Mouse (Mus musculus) c-Kit-positive CD71-positive TER-119-positive erythroid progenitor cells, embryonic 14.5 days (primary cell): ENCODE measurements around the gene Gm17581.
"Not testable (repeated sequence)": the region's sequence is repeated elsewhere in the genome, so short reads cannot be mapped to it uniquely, and the experiment has no call there.

Experiments used
- DNase-seq: peaks from one replicate; pipeline ENCODE4 v3.0.0-alpha.2; 2013; ENCODE audit warnings: low spot score

Gene Gm17581

DNA sequence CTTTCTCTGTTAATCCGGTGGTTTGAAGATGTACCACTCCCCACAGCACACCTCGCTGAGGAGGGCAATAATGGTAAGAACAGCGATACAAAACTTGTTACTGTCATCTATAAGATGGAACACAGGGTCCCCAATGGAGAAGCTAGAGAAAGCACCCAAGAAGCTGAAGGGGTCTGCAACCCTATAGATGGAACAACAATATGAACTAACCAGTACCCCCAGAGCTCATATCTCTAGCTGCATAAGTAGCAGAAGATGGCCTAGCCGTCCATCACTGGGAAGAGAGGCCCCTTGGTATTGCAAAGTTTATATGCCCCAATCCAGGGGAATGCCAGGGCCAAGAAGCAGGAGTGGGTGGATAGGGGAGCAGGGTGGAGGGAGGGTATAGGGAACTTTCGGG, at the start of gene Gm17581:
Gm17581 (minus strand) TSS at position 101 of the 400 bp plus-strand sequence.
- DNase-seq, result not testable (repeated sequence)

DNA sequence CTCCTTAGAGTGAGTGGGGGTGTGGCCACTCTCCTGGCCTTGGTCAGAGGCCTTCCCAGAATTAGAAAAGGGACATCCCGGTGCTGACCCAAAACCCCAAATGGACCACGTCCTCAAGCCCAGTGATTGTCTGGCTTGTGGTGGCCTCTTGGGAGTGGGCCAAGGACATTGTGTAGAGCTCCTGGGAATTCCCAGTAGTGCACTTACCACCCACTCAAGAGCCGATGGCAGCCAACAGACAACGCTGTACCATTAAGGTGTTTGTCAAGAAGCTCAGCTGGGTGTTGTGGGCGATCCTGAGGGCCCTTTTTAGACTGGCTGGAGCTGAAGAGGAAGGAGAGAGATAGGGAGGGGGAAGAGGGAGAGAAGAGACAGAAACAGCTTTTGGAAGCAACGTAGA, 48.9 kb upstream of the Gm17581 start:
- DNase-seq, result no peak

DNA sequence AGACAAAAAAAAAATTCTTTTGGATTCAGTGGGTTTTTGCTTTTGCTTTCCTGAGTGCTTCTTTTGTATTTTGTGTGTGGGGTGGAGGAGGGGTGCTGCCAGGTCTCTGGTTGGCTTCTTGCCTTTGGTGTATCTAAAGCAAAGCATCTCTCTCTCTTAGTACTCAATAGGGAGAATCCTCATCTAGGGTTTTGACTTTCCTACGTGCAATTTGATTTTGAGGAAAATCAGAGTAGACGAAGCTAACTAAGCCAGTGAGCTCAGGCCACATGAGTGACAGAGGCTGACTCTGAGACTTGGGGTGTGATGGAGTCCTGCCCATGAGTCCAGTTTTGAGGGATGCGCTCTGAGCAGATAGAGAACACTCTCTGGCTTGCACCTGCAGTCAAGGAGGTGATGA, 43.8 kb upstream of the Gm17581 start:
- DNase-seq, result no peak

DNA sequence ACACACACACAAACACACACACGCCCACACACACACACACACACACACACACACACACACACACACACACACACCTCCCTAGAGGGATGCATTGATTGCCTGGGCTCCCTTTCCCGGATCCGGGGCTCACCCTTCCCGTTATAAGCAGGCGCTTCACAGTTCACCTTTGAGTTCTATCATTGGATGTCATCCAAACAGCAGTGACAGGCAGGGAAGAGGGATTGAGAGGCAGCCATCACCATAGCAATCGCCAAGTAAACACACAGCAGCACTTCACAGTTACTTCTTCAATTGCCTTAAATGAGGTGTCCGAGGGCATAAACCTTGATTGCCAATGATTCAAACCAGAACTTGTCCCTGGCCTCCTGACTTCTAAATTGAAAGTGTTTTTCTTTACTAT, 43.4 kb upstream of the Gm17581 start:
- DNase-seq, result no peak

DNA sequence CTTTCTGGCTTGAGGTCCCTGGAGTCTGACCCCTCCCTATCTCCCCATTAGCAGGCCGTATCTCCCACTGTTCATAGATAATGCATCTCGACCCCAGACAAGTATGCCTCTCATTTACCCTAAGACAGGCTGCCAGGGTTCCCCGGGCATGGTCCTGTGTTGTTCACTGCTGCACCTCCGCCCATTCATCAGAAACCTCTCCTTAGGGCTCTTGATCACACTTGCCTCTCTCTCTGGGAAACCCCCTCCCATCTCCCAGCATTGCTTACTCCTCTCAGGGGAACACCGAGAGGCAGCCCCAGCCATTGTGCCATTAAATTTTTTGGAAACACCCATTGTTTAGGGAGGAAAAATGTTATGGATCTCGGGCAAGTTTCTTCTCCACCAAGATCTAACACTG, 42.3 kb upstream of the Gm17581 start:
- no peak for DNase-seq

DNA sequence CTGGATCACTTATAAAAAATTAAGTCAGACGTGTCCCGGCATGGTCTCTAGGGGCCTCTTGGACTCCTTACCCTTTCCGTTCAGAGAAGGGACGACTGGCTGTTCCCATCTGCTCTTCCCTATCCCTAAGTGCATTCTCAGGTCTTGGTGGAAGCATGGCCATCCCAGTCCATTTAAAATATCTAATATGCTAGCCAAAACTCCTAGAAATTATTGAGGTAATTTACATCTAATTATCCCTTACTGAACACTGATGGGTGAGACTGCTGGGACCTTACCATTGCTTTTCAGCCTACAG, 42.0 kb upstream of the Gm17581 start:
- DNase-seq, result no peak

DNA sequence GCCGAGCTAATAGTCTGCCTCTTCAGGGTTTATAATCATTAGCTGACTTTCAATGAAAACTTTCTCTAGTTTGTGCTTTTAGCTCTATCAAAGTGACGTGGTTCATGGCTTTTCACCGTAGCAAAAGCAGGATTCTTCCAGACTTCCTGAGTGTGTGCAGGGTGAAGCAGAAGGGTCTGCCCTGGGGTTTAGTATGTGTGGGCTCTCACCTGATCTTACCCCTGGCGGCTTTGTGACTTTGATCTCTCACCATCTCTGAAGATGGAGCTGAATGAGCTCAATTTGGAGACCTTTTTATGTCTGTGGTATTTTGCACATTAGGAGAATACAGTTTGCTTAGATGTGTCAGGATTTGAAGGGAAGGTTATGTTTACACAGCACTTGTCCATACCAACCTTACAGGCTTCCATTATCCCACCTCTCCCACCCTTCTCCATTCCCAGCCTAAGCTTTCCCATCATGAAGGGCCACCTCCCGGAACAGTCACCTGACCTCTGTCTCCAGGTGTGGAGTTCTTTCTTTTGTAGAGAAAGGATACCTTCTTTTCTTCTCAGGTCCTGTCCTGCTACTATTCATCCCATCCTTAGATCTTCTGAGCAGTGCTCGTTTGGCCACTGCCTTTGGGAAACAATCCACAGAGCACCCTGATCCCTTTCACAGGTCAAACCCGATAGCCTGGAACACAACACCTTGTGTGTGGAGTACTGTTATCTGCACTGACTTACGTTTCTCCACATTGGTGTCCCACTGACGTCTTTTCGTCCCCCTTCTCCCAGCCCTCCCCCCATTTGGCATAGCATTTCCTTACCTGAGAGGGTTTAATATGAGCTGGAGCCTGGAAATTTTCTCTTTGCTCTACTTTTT, 41.4 kb upstream of the Gm17581 start:
- DNase-seq, result no peak

DNA sequence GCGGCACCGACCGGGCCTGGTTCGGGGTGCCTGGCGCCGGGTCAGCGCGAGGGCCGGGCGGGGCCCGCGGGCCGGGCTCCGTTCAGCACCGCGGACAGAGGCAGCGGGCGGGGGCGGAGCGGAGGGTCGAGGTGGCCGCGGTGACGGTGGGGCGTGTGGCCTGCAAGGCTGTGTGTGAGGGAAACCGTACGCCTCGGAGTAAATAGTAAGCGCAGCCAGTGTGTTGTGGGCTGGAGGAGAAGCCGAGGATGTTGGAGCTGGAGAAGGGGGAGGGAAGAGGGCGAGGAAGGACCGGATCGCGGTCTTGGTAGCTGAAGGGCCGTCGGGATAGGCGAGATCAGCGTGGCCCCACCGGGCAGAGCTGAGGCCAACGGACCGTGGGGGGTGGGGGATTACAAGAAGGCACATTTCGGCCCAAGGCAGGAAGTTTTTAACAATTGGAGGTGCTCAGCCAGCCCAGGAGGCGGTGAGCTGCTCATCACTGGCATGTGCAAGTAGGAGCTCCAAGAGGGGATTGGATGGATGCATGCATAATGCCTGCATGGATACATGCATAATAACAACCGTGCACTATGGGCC, 40.1 kb upstream of the Gm17581 start:
- peak; percentile 11 for DNase-seq

DNA sequence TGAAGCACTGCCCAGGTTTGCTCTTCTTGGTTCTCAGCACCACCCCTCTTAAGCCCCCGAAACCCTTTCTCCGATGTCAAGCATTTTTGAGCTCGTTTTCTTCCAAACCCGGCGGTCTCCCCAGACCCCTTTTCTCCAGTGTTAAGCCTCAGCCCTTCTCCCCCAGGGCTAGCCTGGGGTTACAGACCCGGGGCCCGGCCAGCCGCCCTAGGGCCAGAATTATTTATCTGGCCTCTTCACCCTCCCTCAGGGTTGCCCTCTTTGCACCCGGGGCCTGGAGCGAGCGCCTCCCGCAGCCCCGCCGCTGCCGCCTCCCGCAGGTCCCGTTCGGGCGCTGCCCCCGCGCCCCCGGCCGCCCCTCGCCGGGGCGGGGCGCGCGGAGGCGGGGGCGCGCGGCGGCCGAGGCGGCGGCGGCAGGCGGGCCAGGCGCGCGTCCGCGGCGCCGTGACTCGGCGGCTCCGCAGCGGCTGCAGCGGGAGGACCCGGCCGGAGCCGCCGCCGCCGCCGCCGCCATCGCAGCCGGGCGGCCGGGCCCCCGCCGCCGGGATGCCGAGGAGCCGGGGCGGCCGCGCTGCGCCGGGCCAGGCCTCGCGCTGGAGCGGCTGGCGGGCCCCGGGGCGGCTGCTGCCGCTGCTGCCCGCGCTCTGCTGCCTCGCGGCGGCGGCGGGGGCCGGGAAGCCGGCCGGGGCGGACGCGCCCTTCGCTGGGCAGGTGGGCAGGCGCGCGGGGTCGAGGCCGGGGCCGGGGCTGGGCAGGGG, 39.4 kb upstream of the Gm17581 start, which contains the start of gene Mmp24:
Mmp24 (plus strand) TSS at position 416 of the 758 bp plus-strand sequence.
- no peak for DNase-seq

DNA sequence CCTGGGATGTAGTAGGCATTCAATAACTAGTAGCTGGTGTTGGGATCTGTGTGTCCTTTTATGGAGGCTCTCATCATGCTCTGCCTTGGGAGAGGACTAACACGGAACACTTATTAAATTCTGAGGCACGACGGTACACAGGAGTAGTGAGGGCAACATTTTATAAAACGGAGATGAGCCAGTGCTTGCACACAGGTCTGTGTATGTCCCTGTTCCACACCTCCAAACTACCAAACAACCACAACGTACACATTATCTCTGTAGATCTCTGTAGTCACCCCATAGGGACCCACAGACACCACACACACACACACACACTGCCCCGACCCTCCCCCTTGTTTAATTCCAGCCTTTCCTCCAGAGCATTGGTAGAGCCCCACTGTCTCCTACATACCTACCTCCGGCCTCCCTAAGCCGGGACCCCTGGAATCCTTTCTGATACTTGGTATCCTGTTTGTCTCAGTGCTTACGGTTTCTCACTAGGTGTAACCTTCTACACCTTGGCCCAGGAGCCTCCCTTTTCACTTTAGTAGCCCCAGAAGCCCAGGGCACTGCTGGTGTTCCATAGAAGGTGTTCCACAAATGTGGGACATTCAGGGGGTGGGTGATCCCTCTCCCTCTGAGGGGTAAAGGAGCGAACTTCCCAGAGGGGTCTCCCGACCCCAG, 38.7 kb upstream of the Gm17581 start:
- DNase-seq, result no peak

DNA sequence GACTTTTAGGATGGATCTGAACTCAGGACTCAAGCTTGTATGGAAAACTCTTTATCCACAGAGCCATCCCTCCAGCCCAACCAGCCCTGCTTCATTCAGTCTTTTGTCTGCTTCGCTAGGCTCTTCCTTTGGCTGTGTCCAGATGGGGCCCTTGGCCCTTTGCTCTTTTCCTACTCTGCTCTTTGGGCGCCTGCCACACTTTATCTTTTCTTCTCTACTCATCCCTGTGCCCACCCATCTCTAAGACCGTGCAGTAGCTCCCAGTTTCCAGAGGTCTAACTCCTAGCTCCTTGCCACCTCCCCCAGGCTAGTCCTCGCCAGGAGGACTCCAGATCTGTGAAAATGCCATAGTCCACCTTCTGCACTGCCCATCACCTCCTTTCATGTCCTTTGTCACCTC, 38.0 kb upstream of the Gm17581 start:
- no peak for DNase-seq

DNA sequence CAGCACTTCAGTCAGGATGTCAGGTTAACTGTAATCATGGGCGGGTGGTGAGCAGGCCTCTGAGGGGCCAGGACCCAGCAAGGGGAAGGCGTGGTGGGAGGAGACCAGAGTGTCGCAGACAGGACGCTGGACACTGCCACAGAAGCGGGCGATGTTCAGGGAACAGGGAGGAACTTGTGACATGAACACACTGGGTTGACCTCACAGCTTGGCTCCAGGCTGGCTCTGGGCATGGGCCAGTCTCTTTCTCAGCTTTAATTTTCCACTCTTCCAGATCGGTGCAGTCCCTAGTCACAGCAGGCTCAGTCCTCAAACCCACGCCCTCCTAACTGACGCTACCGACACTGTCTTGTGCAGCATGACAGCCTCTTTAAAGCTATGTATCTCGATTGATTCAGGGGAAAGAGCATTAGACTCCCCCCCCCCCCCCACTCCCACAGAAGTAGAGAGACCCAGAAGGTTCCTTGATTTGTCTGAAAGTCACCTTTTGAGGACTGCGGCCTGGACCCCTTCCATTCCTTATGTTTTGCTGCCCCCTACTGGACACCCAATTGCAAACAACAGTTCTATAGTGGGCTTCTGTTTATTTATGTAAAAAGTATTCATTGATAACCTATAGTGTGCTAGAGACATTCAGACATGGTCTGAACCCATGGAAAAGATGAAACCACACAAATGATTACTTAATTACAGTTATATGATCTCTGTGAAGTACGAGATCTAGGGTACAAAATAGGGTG, 29.2 kb upstream of the Gm17581 start:
- peak; percentile 74 for DNase-seq

DNA sequence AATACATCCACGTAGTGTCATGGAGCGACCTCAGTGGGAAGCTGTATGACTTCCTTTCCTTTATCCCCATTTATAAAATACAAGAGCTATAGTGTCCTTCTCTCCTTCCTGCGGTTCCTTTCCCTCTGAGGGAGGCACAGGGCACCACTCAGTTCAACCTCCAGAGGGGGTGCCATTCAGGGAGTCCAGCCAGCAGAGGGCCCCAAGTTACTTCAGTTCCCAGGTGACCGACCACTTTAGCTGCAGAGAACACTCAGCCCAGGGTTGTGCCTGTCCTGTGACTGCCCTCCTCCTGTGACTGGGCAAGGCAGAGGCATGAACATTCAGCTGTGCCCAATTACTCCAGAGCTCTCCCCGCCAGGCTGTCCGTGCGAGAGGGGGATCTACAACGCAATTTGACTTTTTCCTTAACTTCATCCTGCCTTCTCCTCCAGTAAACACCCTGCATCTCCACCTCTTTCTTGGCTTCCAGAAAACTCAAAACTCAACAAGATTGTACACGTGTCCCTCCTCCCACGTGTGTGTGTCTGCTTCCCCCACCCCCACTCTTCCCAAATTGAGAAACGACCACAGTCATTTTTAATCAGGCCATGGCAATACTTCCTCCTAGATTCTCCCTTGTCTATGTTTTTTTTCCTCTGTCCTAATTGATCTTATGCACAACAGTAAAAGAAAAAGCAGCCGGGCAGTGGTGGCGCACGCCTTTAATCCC, 21.3 kb upstream of the Gm17581 start:
- no peak for DNase-seq

DNA sequence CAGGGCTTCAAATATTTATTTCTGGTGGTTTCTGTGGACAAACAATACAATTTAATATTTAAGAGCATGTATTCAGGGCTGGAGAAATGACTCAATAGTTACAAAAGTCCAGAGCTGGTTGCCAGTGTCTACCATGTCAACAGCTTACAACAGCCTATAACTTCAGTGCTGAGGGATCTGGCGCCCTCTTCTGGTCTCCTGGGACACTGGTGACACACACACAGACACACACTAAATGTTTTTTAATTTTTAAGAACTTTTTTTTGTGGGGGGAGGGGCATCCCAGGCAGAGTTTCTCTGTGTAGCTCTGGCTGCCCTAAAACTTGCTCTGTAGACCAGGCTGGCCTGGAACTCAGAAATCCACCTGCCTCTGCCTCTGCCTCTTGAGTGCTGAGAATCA, 20.1 kb upstream of the Gm17581 start:
- DNase-seq, result peak; percentile 56

DNA sequence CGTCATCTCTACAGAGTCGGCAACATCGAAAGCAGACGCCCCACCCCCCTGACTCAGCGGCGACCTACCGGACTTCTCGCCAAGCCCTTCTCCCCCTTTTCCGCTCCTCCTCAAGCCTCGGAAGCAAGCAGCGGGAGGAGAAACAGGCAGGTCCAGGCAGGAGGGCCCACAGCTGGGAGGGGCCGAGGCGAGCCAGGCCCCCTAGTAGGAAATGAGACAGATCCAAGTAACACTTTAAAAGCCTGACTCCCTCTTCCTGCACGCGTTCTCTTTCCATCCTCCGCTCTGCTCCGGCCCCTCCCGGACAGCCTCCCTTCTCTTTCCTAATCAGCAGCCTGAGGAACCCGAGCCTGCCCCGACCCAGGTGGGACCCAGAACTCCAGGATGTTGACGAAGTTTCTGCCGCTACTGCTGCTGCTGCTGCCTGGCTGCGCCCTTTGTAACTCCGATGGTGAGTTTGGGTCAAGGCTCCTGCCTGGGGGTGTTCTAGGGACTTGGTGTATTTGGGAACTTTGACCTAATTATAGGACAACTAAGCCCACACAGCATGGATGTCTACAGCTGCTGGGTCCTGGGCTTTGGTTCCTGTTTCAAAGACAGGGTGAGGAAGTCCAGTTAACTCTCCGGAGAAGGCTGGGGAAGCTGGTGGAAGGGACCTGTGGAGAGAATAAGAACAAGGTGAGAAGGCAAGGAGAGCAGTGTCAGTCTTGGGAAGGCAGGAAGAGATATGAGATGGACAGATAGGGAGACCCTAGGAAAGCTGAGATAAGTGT, 15.5 kb upstream of the Gm17581 start, which contains the start of gene Procr:
Procr (plus strand) TSS at position 104 of the 773 bp plus-strand sequence.
- no peak for DNase-seq

DNA sequence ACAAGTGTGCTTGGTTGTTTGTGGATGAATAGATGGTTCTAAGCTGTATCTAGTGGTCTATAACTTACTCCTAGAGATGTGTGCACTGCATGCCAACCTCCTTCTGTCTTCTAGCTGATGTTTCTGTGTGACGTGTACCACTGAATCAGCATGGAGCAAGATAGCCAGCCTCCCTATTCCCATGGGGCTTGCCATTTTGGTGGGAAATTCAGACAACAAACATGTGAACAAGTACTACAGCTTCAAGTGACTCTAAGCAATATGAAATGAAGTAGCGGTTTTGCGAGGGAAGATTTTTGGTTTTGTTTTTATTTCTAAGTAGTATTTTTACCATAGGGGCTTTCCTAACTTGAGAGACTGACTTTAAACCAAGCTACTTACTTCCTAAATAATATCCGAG, 13.7 kb upstream of the Gm17581 start:
- DNase-seq, result no peak

DNA sequence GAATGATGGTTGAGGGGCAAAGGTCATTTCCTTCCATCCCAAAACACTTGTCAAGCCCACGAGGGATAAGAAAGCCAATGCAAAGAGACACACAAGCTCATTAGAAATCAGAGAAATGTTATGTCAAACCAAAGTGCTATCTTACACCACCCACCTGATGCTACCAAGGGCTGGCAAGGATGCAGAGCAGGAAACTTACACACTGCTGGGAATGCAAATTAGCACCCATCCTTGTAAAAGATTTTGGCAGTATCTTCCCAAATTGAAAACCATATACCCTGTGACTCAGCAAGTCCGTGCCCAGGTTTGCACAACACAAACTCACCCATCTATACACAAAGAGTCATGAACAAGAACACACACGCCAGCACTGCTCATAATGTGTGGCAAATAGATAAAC, 9.8 kb upstream of the Gm17581 start:
- DNase-seq, result no peak

DNA sequence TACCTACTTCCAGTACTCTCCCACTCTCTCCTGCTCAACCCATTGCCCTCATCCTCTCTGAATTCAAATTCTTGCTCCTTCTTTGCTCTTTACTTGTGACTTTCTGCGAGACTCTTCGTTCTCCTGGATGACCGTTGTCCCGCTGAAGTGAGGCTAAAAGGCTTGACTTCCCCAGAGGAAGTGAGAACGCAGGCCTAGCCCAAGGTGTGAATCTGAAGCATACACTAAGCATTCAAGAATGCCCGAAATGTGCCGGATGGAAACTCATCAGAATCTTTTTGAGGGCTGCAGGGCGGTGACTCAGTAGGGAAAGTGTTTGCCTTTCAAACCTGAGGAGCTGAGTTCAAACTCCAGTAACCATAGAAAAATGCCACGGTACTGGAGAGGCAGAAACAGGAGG, 7.7 kb upstream of the Gm17581 start:
- no peak for DNase-seq

DNA sequence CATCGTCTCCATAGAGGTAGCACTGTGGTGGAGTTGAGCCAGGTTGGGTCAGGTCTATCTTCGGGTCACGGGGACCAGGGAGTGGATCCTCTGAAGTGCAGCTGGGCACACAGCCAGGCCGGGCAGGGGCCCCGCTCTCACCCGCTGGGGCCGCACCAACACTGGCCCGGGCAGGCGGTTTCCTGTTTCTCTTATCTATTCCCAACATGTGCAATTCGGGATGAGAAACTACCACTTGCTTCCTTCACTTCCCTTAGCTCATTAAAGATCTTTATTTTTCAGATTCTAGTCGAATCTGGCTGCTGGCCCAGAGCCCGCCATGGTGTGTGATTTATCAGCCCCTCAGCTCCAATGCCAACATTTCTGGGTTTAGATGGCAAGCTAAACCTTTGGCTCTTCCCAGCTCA, 7.3 kb upstream of the Gm17581 start:
- DNase-seq, result no peak

DNA sequence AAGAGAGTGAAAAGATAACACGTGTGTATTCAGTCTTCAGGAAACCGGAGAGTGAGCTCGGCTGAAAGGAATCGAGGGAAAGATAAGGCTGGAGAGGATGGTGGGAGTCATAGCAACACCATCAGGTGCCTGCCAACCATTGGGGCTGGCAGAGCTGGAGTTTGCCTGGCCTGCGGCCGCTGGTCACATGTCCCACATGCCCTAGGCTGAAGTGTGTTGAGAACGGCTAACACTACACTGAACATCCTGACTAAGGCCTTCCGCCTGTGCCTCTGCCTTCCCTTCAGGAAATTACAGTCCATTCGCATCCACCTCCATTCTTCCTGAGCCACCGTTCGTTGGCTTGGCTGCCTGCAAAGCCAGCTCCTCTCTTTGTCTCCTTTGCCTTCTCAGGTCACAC, 6.5 kb upstream of the Gm17581 start:
- no peak for DNase-seq
